Mouse (Mus musculus): Measurements from ENCODE around the gene Acap2.

DNA sequence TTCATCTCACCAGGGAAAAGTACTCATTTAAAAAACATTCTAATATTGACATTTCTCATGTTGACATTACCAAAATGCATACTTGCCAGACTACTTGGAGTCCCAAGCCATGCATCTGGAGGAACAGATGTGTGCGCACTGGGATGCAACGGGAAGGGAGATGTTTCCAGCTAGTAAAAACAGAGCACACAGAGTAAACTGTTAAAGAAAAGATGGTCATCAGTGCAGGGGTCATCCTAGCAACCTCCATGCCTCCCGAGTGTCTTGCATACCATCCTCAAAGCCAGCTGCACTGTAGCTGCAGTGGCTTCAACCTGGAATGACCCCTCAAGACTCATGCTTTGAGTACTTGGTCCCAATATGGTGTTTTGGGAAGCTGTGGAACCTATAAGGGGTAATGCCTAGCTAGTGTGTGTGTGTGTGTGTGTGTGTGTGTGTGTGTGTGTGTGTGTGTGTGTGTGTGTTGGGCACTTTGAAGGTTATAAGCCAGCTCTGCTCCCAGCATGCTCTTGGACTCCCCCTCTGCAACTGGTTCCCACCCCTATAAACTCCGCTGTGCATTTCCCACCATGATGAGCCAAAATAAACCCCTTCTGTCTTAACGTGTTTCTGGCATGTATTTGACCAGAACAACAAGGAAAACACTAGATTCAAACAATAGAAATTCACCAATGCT, 31.6 kb upstream of the Acap2 start:
- TF ChIP-seq EP300 (IDR thresholded peaks at IDR 0.05; ENCODE audit: low read depth) (no peak), CTCF (IDR thresholded peaks at IDR 0.05; ENCODE audit: low read depth) (no peak)

Data from liver, embryonic 14.5 days (tissue).